Mouse (Mus musculus) fibroblast of lung, adult 2 months (primary cell): Measurements from ENCODE around the gene Ly6g6d.

Experiments used
- DNase-seq: peaks from one replicate; pipeline ENCODE4 v3.0.0-alpha.2; 2011; ENCODE audit warnings: low read depth

Gene Ly6g6d

GRCm38 (mm10) chr17:35097164-35097655 is 19.3 kb upstream of the Ly6g6d start:
- no peak for DNase-seq

DNA sequence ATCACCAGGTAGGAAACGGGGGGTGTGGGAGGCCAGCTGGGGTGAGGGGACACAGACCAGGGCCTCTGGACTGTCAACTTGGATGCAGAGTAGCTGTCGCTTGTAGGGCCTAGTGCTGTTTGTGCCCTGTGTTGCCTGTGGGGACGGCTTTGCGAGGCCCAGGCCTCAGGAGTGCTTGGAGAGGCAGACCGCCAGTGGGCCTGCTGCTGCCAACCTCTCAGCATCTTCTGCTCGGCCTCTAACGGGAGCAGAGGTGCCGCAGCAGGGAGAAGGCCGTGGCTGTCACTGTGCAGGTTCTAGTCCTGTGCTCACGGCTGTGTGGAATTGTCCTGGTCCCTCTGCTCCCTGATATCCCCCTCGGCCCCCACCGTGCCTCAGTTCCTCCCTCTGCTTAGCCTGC is 18.7 kb upstream of the Ly6g6d start:
- no peak for DNase-seq

DNA sequence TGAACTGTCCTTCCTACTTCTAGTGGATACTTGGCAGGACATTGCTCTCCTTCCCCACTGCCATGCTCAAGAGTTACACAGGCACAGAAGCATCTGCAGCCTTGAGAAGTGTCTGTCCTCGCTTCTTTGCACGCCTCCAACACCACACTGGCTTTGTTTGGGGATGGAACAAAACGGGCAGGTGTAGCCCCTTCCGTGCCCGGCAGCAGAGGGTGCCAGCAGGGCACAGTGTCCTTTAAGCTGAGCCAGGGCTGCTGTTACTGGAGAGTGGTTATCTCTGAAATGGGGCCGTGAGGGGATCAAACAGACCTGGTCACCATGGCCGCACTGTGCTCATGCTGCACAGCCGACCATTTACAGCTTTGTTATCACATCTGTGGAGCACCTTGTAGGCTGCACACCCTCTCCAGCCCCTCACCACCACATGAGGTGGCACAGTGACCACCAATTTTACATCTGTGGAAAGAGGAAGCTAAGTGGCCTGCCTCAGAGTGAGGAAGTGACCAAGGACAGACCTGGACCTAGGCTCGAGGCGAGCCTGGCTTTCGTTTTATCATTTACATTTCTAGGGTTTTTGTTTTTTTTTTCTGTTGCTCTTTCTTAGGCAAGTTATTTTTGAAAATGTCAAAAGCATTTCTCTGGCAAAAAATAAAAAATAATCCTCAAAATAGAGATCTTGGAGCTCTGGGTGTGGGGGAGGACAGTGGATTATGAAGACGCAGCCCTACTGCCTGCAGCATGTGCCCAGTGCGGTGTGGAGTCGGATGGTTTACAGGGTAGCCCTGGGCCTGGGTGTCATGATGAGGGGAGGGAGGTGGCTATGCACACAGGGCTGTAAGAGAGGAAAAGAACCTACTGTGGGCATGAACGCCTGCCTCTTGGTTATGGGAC is 16.9 kb upstream of the Ly6g6d start:
- no peak for DNase-seq

- DNase-seq: no peak
Observed at GRCm38 (mm10) chr17:35092403-35093198, 14.7 kb upstream of the Ly6g6d start.

DNA sequence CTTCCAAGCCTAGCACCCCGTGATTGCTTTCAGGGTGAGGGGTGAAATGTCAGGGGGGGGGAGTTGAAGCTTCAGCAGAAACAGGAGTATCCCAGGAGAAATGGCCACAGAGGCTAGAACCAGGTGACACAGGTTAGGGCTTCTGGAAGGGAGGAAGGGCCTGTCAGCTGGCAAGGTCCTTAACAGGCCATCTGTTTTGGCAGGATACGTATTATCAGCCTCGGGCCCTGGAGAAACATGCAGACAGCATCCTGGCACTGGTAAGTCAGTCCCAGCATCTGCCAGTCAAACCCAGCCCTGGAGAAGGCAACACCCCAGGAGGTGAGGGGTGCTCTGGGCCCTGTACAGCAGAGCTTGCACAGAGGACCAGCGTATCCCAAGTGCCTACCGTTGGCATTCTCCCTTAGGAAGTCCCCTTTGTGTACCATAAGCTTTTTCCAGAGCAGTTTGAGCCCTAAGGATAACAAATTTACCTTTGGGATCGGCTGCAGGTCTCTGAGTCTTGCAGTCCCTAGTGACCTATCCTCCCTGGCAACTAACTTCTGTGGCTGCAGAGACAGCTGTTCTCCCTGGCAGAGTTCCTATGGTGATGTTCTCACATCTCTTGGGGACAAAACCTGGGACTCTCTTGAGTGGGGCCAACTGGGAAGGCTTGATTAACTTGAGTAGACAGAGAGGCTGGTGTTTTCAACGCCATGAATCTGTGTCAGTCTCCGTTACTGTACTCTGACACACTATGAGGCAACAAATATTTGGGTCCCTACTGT is 12.5 kb upstream of the Ly6g6d start:
- DNase-seq: no peak

GRCm38 (mm10) chr17:35088825-35089644 is 11.2 kb upstream of the Ly6g6d start, which contains the start of gene Abhd16a:
Gene Abhd16a, plus strand, starts transcription at chr17:35089263.
- peak; percentile 71 for DNase-seq

- no peak for DNase-seq
Observed at GRCm38 (mm10) chr17:35088151-35088550, 10.3 kb upstream of the Ly6g6d start.

DNA sequence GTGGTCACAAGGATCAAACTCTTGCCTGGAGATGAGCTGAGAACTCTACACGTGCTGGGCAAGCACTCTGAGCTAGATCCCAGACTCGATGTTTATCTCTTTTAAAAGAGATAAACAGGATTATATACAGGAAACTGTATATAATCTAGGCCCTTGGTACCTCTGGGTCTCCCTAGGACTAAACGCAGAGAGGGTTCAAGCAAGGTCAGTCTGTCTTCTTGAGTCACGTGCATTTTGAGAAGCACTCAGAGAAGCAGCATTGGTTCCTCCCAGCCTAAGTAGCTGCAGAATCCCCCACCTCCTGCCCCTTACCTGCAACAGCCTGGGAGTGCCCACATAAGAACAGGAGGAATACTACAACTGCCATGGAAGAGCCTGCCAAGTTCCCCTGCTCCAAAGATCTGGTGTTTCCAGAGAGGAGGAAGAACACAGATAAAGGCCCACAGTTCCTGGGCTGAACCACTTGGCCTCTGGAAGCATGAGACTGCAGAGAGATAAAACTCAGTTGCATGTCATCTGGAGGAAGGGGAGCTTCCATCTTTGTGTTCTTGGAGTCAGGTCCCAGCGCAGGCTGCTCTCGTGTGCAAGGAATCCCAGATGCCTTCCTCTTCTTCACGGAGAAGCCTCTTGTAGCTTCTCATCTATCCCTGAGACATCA is 7.5 kb upstream of the Ly6g6d start, which contains the start of gene Ly6g6f:
TSS of gene Ly6g6f (minus strand) at position 403 of the 658 bp plus-strand sequence.
- no peak for DNase-seq

- DNase-seq: no peak
Observed at GRCm38 (mm10) chr17:35083929-35084497, 6.1 kb upstream of the Ly6g6d start.

GRCm38 (mm10) chr17:35082841-35083576 is 5.1 kb upstream of the Ly6g6d start:
- DNase-seq: no peak

DNA sequence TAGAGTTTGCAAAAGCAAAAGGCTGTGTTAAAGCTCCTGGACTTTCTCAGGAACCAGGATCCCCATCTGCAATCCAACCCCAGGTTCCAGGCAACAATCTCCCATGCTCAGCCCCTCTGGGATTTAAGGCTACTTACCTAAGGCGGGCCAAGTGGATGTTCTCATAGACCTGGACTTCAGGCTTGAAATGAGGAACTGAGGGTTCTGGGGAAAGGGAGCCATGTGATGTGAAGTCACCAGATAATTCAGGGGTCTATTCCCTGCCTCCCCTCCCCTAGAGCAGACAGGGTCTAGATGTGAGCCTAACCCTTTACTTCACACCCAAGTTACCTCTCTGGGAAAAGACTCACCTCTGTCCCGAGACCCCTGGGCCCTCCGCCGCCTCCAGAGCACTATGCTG is 2.8 kb upstream of the Ly6g6d start:
- no peak for DNase-seq

- DNase-seq: no peak
Observed at GRCm38 (mm10) chr17:35080248-35080647, 2.4 kb upstream of the Ly6g6d start.

GRCm38 (mm10) chr17:35079778-35080177 is 1.9 kb upstream of the Ly6g6d start:
- no peak for DNase-seq

GRCm38 (mm10) chr17:35077285-35077684 is 580 bp downstream of the Ly6g6d start:
- DNase-seq: no peak

DNA sequence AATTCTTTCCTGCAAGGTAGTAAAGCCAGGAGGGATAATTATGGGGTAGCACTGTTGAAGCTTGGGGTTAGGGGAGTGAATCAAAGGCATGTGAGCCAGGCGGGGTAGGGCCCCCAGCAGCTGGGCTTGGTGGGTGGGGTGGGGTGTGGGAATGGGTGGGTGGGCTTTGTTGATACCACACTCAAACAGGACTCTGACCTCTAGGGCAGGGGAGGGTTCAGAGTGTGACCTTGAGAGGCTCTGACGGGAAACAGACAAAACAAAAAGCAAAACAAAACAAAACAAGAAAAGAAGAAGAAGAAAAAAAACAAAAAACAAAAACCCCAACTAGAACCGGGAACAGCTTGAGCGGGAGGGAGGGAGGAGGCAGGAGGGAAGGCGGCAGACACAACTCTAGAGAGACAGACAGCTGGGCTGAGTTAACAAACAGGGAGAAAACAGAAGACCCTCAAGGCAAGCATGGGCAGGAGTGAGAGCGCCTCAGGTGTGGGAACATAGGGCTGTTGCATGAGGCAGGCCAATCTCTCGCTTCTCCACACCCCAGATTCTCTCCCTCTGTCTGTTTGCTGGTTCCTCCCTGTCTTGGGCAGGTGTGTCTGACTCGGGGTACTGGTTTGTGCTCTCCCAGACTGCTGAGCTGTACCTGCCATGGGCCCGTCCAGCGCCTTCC is 1.2 kb downstream of the Ly6g6d start, which contains the start of gene Ly6g6e:
TSS of gene Ly6g6e (plus strand) at position 396 of the 670 bp plus-strand sequence.
- no peak for DNase-seq

GRCm38 (mm10) chr17:35074097-35074496 is 3.8 kb downstream of the Ly6g6d start:
- no peak for DNase-seq

DNA sequence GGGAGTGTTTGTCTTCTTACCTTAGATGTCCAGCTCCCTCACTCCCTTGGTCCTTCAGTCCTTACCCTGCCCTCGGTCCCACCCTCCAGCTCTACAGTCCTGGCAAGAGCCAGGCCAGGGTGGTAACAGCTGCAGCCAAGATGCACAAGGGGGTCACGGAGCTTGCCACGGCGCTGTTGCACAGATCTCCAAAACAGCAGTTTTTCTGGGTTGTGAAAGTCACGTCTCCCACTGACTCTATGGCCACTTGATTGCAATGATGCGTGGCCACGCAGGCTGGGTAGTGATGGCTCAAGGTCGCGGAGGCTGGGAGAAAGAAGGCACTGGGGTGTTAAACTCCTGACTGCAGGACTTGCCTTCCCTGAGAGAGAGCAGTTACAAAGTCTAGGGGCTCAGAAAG is 6.4 kb downstream of the Ly6g6d start:
- DNase-seq: no peak

DNA sequence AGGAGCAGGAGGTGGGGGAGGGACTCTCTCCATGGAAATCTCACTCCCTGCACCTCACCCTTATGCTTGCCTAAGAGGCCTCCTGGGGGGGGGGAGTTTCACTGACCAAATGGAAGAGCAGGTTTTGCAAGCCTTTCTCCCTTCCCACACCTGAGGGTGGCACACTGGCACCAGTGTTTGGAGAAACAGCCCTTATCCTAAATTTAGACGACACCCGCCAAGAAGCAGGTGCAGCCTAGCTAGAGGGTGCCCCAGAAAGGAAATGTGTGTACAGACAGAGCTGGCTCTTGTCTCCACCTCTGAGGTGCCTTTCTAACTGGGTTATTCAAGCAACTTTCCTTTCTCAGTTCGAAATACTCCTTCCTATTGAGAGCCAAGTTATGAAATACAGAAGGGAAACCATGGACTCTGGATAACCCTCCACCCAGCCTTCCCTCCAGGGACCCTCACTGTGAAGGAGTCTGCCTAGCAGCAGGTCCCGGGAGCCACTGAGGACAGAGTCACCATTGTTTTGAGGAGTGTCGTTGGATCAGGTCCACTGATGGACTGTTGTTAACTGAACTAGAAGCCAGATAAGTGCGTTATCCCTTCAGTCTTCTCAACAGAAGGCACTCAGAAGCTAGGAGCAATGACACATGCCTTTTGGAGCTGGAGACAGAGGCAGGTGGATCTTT is 7.2 kb downstream of the Ly6g6d start:
- no peak for DNase-seq
